Mouse (Mus musculus) heart, embryonic 12.5 days (tissue): ENCODE results near the gene Cldn18. TPM values are rescaled to one million over a fixed set of nuclear protein-coding genes. Genes with fewer than 3 reads are reported as not detected.

Experiments used
- ATAC-seq: fragments of 200-750 bp; cut with Nextera tagmentation; 2 replicates; pipeline ENCODE4 v1.8.0; 2017; ENCODE audit warnings: moderate TSS enrichment, moderate library complexity; ENCODE audit not compliant: insufficient number of reproducible peaks, low FRiP score
- H3K27ac ChIP-seq: fragments of 300-500 bp; sonication (generic); 2 replicates; pipeline ENCODE4 v1.5.1; 2016; ENCODE audit warnings: mild to moderate bottlenecking, moderate library complexity; ENCODE audit not compliant: poor library complexity, severe bottlenecking
- H3K27me3 ChIP-seq: fragments of 300-500 bp; sonication (generic); replicated peaks from 2 replicates; pipeline ENCODE4 v1.6.1; 2016; ENCODE audit warnings: mild to moderate bottlenecking, moderate library complexity
- H3K36me3 ChIP-seq: fragments of 300-500 bp; sonication (generic); 2 replicates; pipeline ENCODE4 v1.6.1; 2016; ENCODE audit warnings: mild to moderate bottlenecking, moderate library complexity
- H3K4me1 ChIP-seq: fragments of 300-500 bp; sonication (generic); replicated peaks from 2 replicates; pipeline ENCODE4 v1.6.1; 2016; ENCODE audit warnings: mild to moderate bottlenecking
- H3K4me2 ChIP-seq: fragments of 300-500 bp; sonication (generic); 2 replicates; pipeline ENCODE4 v1.6.1; 2016; ENCODE audit warnings: mild to moderate bottlenecking, moderate library complexity
- H3K4me3 ChIP-seq: fragments of 300-500 bp; sonication (generic); 2 replicates; pipeline ENCODE4 v1.5.1; 2016; ENCODE audit warnings: mild to moderate bottlenecking
- H3K9ac ChIP-seq: fragments of 300-500 bp; sonication (generic); 2 replicates; pipeline ENCODE4 v1.6.1; 2016; ENCODE audit warnings: mild to moderate bottlenecking, moderate library complexity
- H3K9me3 ChIP-seq: fragments of 300-500 bp; sonication (generic); replicated peaks from 2 replicates; pipeline ENCODE4 v1.6.1; 2016; ENCODE audit warnings: mild to moderate bottlenecking, moderate library complexity
- WGBS: fragments of 180-500 bp; shearing (Covaris S2); methylation state at CpG from one replicate; pipeline ENCODE4 v1.1.7; 2016; 5-methylcytosine and 5-hydroxymethylcytosine counted together
- polyA plus RNA-seq: library from polyadenylated mRNA; unstranded; fragments of >200 nt; fragmentation: Nextera tagmentation; extraction: Ambion mirVana; gene quantifications from 2 replicates; pipeline ENCODE4 v1.2.1, GENCODE M21; 2016

Cldn18 gene
- polyA plus RNA-seq, 1 experiment from 2014 or later: not detected

DNA sequence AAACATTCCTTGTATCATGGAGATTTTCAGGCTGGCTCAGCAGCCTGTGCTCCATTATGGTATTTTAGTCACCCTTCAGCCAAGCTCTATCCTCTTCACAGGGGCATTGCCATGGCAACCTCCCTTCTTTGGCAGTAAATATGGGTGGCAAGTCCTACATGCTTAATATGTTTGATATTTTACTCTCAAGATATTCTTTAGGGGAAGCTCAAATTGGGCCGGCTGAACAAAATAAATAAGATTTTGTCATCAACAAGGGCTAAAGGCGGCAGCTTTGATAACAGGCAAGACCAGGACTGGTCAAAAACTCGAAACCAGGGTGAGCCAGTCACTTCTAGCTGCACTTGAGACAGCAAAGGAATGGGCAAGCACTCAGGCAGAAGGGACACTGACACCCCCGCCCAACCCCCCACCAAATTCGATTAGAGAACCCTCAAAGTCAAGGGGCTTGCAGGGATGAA is 32.0 kb downstream of the Cldn18 start:
- no peaks in the 10 kb centered on the region for H3K9me3 ChIP-seq
- H3K9ac ChIP-seq: no peak overlapping the region
- H3K27me3 ChIP-seq: no peaks in the 10 kb centered on the region
- H3K4me3 ChIP-seq: no peak overlapping the region
- peaks cover 16% of the 10 kb centered on the region for H3K4me1 ChIP-seq
- H3K27ac ChIP-seq: no peak overlapping the region
- no peak overlapping the region for H3K4me2 ChIP-seq
- 51% methylated on average over 5 of the region's 5 CpGs for WGBS
- no peaks in the 10 kb centered on the region for H3K36me3 ChIP-seq
- no peak for ATAC-seq

DNA sequence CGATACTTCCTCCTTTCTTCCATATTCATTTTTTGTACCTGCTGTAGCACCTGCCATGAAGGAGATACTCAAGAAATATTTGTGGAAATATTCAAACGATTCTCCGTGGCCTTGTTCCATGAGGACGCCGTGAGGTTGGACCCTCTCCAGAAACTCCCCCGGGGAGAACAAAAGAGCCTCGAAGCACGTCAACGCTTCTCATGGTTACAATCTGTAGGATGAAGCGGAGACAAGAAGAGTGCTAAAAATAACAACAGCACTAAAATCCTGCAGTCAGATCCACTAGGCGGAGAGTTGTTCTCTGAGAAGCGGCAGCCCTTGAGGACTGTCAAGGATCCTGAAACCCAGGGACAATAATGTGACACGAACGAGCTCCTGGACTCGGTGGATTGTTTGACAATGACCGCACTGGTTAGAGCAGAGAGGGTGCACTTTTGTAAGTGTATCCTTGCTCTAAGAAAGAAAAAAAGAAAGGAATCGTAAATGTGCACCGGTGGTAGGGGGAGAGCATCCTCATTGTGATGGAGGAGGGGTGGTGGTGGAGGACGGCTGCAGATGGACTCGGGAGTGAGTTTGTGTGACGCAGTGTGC is 35.0 kb downstream of the Cldn18 start:
- 45% methylated on average over 21 of the region's 21 CpGs for WGBS
- ATAC-seq: 0 out of 2 replicates have a peak, but pooled peaks have one; percentile 11
- Histone ChIP-seq H3K4me1 (peaks cover 16% of the 10 kb centered on the region), H3K4me3 (peak overlapping the region; percentile 27; the same call in 1 of the 2 replicates), H3K27ac (peak overlapping the region; percentile 78), H3K9me3 (no peaks in the 10 kb centered on the region), H3K4me2 (peak overlapping the region; percentile 58), H3K9ac (no peak overlapping the region), H3K36me3 (no peaks in the 10 kb centered on the region), H3K27me3 (no peaks in the 10 kb centered on the region)

DNA sequence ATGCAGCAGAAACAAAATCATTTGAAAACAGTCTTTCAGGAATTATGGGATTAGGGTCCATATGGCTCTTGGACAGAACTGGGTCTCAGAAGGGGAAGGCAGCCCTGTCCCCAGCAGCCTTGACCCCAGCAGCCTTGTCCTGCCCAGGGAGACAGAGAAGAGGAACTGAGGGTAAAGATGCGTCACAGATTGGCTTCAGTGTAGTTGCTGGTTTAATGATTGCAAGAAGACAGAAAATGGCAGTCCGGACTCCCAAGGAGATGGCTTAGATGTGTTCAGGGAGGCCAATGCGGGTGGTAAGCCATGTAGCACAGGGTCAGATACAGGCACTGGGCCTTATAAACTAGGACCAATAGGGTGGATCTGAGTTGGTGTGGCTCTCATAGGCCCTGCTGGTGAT is 41.4 kb downstream of the Cldn18 start:
- no peak overlapping the region for H3K4me3 ChIP-seq
- H3K4me2 ChIP-seq: no peak overlapping the region
- 86% methylated on average over 3 of the region's 3 CpGs for WGBS
- H3K4me1 ChIP-seq: no peaks in the 10 kb centered on the region
- H3K36me3 ChIP-seq: no peaks in the 10 kb centered on the region; the same call in 1 of the 2 replicates
- no peaks in the 10 kb centered on the region for H3K27me3 ChIP-seq
- no peak for ATAC-seq
- no peak overlapping the region for H3K27ac ChIP-seq
- no peaks in the 10 kb centered on the region for H3K9me3 ChIP-seq
- no peak overlapping the region for H3K9ac ChIP-seq

DNA sequence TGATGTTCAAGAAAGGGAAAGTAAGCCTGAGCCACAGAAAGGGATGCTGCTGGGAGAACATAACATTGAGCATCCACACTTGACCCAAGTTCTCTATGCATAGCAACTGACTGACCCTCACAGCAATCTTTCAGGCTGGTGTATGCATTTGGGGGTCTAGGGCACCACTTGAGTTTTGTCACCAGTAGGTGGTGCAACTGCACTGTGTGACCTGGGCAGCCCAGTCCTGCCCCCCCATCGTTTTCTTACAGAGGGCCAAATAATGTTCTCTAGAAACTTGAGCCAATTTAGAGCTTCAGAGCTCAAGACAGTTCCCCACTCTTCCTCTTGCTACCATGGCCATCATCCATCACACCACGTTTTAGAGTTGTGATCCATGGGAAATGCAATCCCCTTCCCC is 45.5 kb downstream of the Cldn18 start:
- Histone ChIP-seq H3K4me3 (no peak overlapping the region), H3K36me3 (peaks cover 37% of the 10 kb centered on the region), H3K4me2 (no peak overlapping the region), H3K27ac (no peak overlapping the region), H3K9me3 (peaks cover 8% of the 10 kb centered on the region; the same call in 1 of the 2 replicates), H3K9ac (no peak overlapping the region), H3K27me3 (no peaks in the 10 kb centered on the region), H3K4me1 (no peaks in the 10 kb centered on the region)
- no peak for ATAC-seq
- 34% methylated on average over 2 of the region's 2 CpGs for WGBS

DNA sequence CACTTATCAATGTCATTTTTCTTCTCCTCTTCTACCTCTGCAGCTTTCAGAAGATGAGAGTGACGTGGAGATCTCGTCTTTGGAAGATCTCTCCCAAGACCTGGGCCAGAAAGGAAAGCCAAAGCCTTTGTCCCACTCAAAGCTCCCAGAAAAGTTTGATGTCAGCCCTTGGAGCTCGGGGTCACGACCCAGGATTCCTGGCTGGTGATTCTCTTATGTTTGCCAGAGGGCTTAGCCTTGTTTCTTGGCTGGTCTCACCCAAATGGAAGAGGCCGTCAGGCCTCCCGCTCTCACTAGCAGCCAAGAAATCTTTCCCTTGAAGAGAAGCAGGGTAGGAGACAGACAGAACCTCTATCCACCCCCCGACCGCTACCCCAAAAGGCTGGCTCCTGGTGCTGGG is 49.5 kb downstream of the Cldn18 start:
- Histone ChIP-seq H3K9me3 (peaks cover 8% of the 10 kb centered on the region; the same call in 1 of the 2 replicates), H3K36me3 (peaks cover 76% of the 10 kb centered on the region), H3K4me1 (no peaks in the 10 kb centered on the region), H3K9ac (no peak overlapping the region), H3K4me2 (no peak overlapping the region), H3K27me3 (no peaks in the 10 kb centered on the region), H3K4me3 (no peak overlapping the region), H3K27ac (no peak overlapping the region)
- no peak for ATAC-seq
- 83% methylated on average over 8 of the region's 8 CpGs for WGBS

DNA sequence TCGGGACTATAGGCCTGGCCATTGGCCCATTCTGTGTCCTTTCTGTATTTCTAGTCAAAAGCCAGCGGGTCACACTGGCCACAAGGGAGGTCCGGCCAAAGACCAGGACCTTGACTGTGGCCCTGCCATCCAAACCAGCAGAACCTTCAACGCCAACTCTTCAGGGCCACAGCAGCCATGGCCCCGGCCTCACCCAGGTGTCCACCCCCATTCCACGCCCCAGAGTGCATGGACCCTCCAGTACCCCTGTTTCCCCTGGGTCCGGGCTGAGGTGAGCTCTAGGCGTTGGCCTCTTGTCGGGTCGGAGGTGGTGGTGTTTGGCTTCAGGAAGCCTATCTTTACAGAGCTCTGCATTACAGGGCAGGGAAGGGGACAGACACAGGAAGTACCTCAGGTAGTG is 54.2 kb downstream of the Cldn18 start:
- 85% methylated on average over 10 of the region's 10 CpGs for WGBS
- Histone ChIP-seq H3K9ac (no peak overlapping the region), H3K27ac (no peak overlapping the region), H3K4me3 (no peak overlapping the region), H3K27me3 (no peaks in the 10 kb centered on the region), H3K4me1 (0 out of 2 replicates have a peak, but pooled peaks cover 3% of the 10 kb centered on the region), H3K36me3 (peaks cover 64% of the 10 kb centered on the region), H3K4me2 (no peak overlapping the region), H3K9me3 (no peaks in the 10 kb centered on the region)
- ATAC-seq: 0 out of 2 replicates have a peak, but pooled peaks have one; percentile 4

DNA sequence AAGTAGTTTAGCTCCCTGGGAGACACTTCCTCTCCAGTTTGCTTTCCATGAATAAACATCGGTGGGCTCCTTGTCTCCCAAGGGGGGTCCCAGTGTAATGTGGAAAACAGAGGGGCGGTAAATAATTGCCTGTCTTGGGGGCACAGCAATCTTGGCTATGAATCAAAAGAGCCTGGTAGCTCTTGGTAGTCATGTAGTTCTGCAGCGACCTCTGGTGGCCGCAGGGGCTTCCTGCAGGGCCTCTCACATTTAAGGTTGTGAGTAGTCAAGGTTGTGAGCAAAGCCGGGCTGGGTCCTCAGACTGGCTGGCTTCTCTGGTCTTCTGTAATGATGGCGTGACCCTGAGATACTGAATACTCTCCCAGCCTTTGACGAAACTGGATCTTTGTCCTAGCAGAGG is 54.7 kb downstream of the Cldn18 start:
- no peak overlapping the region for H3K4me2 ChIP-seq
- ATAC-seq: 0 out of 2 replicates have a peak, but pooled peaks have one; percentile 3
- no peaks in the 10 kb centered on the region for H3K27me3 ChIP-seq
- H3K36me3 ChIP-seq: peaks cover 61% of the 10 kb centered on the region
- H3K4me1 ChIP-seq: 0 out of 2 replicates have a peak, but pooled peaks cover 3% of the 10 kb centered on the region
- 27% methylated on average over 7 of the region's 7 CpGs for WGBS
- H3K9me3 ChIP-seq: no peaks in the 10 kb centered on the region
- H3K4me3 ChIP-seq: no peak overlapping the region
- peak overlapping the region; percentile 31 for H3K27ac ChIP-seq
- H3K9ac ChIP-seq: no peak overlapping the region

DNA sequence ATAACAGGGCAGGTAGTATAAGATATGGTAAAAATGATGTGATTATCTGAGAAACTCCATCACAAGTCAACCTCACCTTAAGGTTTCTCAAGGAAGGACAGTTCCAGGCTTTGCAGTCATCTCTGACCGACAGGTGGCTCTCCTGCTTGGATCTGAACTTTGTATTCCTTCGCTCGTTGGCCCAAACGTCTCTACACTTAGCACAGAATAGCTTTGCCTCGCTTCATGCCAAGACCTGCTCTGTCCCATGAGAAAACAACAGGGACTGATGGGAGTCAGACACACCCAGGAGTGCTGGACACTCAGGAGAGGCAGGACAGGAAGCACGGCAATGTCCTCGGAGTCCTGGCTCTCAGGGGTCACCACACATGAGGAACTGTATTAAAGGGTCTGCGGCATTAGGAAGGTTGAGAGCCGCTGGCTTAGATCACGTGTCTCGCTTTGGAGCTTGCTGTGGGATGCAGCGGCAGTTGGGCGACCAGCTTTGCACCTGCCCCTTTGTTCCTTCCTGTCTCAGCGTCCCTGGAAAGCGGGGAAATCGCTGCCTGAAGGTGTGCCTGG is 55.4 kb downstream of the Cldn18 start:
- 72% methylated on average over 16 of the region's 16 CpGs for WGBS
- Histone ChIP-seq H3K27ac (peak overlapping the region; percentile 31), H3K9me3 (no peaks in the 10 kb centered on the region), H3K9ac (no peak overlapping the region), H3K27me3 (no peaks in the 10 kb centered on the region), H3K36me3 (peaks cover 61% of the 10 kb centered on the region), H3K4me3 (no peak overlapping the region), H3K4me1 (0 out of 2 replicates have a peak, but pooled peaks cover 3% of the 10 kb centered on the region), H3K4me2 (no peak overlapping the region)
- no peak for ATAC-seq

DNA sequence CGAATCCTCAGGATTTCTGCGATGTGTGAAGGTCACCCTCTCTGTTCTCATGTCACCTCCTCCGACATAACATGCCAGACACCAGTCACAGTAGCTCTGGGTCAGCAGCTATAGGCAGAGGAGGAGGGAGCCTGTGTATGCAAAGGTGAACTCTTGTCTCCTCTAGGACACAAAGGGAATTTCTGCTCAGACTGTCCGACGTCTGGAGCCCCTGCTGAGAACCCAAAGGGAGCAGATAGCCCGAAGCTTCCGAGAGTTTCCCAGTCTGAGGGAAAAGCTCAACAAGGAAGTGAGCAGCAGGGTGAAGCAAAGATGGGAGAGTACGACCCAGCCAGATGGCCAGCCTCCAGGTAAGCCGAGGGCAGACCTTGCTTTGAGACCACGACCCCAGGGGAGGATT is 56.3 kb downstream of the Cldn18 start:
- H3K36me3 ChIP-seq: peaks cover 62% of the 10 kb centered on the region
- no peak overlapping the region for H3K9ac ChIP-seq
- WGBS: 61% methylated on average over 10 of the region's 10 CpGs
- 0 out of 2 replicates have a peak, but pooled peaks cover 3% of the 10 kb centered on the region for H3K4me1 ChIP-seq
- H3K27me3 ChIP-seq: no peaks in the 10 kb centered on the region
- peak overlapping the region; percentile 6; the same call in 1 of the 2 replicates for H3K27ac ChIP-seq
- no peak overlapping the region for H3K4me3 ChIP-seq
- no peaks in the 10 kb centered on the region for H3K9me3 ChIP-seq
- no peak overlapping the region for H3K4me2 ChIP-seq
- ATAC-seq: no peak

DNA sequence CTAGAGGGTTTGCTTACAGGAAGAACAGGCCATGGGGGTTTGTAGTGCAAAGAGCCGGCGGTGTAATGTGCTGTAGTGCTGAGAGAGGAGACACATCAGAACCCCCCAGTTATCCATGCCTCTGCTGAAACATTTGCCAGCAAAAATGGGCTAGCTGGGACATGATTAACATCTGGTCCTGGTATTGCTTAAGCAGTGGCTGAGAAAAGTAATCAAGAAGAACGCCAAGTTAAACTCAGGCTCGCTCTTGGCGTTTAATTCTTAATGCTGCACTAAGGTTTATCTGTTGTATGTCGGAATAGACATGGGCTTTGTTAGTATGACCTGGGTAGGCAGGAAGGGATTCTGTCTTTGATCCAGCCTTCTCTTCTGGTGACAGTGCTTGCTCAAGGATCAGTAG is 71.0 kb downstream of the Cldn18 start:
- 87% methylated on average over 6 of the region's 6 CpGs for WGBS
- Histone ChIP-seq H3K4me2 (no peak overlapping the region), H3K27ac (no peak overlapping the region), H3K4me1 (no peaks in the 10 kb centered on the region), H3K9ac (no peak overlapping the region), H3K4me3 (no peak overlapping the region), H3K36me3 (peaks cover 88% of the 10 kb centered on the region), H3K27me3 (no peaks in the 10 kb centered on the region), H3K9me3 (no peaks in the 10 kb centered on the region)
- ATAC-seq: no peak

DNA sequence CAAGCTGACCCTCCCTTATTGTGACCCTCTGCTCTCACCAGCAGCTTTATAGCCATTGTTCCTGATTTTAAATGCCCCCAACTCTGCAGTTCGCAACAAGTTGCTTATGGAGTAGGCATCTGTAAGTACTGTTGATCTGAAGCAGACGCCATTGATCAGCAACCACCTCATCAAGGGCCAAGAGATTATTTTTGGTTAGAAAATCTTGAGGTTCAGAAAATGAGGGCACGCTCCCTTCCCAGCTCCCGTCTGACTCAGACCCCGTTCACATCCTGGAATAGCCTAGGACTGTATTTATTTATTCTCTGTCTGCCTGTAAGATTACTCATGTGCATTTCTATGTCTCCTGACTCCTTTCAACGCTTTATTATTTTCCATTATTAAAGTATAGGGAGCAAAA is 71.7 kb downstream of the Cldn18 start:
- Histone ChIP-seq H3K36me3 (peaks cover 84% of the 10 kb centered on the region), H3K4me1 (no peaks in the 10 kb centered on the region), H3K4me2 (no peak overlapping the region), H3K27ac (no peak overlapping the region), H3K4me3 (no peak overlapping the region), H3K9ac (no peak overlapping the region), H3K9me3 (no peaks in the 10 kb centered on the region), H3K27me3 (no peaks in the 10 kb centered on the region)
- 88% methylated on average over 6 of the region's 6 CpGs for WGBS
- no peak for ATAC-seq
